Mouse (Mus musculus): ENCODE results near the gene Tbc1d22a. TPM values are rescaled to one million over a fixed set of nuclear protein-coding genes. Genes with fewer than 3 reads are reported as not detected.
A peak's percentile ranks its signal among the peaks of the same experiment; 100 is the strongest.

The Tbc1d22a gene
- polyA plus RNA-seq, 1 experiment from 2014 or later, result 8.7 TPM

DNA sequence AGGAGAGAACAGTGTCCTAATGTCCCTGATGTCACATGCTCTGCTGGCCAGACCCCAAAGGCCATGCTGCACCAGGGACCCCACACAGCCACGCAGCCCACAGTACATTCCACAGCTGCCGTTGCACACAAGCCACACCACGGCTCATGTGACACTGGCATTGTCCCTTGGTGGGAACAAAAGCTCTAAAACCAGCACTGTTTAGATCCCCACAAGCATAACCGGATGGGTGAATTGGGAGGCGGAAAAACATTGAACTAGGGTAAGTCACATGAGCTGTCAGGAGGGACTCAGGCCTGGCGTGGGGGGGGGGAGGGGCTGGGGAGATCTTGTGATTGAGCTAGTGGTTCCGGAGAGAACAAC is 45.8 kb upstream of the Tbc1d22a start:
- Histone ChIP-seq H3K36me3 (ENCODE audit: control insufficient read depth, insufficient read depth, low read length) (no peaks in the 10 kb centered on the region), H3K27ac (replicated peaks) (peak overlapping the region; percentile 67; the same call in 1 of the 2 replicates), H3K4me2 (replicated peaks; ENCODE audit: low read depth) (no peak overlapping the region), H3K9ac (ENCODE audit: low read length) (no peak overlapping the region; the same call in 1 of the 2 replicates), H3K4me3 (ENCODE audit: low read depth, low read length) (no peak overlapping the region), H3K9me3 (ENCODE audit: control insufficient read depth, low read length) (no peaks in the 10 kb centered on the region), H3K4me1 (replicated peaks; ENCODE audit: control insufficient read depth, insufficient read depth) (peaks cover 5% of the 10 kb centered on the region; the same call in 1 of the 2 replicates), H3K27me3 (ENCODE audit: control insufficient read depth, insufficient read depth, low read length) (no peaks in the 10 kb centered on the region)
- ATAC-seq (ENCODE audit: low FRiP score, low TSS enrichment), result peak; percentile 38; the same call in 1 of the 2 replicates
- no peak for TF ChIP-seq EP300 (optimal IDR thresholded peaks at IDR 0.05)
- no peak for TF ChIP-seq CTCF (IDR thresholded peaks at IDR 0.05; ENCODE audit: low read depth)
- no peak for DNase-seq (ENCODE audit: low spot score)
- WGBS, result 54% methylated on average over 7 of the region's 7 CpGs

DNA sequence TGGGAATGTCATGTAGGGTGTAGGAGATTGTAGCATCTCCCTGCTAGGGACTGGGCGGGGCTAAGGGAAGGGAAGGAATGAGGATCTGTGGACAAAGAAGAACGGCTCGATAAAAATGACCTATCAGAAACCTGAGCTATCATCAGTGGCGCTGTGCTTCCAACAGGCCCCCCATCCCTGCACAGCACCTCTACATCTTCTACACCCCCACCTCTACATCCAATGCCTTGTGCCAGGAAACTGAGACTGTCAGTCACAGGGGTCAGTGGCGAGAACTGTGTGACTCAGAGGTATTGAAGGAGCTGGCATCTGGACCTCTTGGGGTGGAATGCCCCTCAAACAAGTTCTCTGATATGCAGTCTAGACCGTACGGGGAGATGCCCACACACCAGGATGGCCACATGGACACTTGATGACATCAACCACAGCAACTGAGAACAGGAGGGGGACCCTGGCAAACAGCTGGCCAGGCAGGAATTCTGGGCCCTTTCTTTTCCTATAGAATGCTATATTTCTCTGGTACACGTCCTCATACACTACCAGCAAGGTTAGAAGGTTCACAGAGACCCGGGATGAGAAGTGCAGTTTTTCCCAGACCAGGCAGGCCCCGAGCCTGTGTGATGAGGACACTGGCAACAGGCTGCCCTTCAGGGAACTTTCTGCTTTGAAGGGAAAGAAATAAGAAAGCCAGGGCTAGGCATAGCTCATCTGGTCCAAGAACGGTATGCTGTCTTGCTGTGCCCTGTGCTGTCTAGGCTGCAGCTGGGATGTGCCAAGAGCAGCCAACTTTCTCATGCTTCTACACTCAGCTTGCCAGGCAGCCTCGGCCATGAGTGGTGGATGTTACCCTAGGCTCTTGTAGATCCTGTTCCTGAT is 45.1 kb upstream of the Tbc1d22a start:
- Histone ChIP-seq H3K9ac (ENCODE audit: low read length) (no peak overlapping the region), H3K27ac (replicated peaks) (peak overlapping the region; percentile 67), H3K4me1 (replicated peaks; ENCODE audit: control insufficient read depth, insufficient read depth) (peaks cover 10% of the 10 kb centered on the region; the same call in 1 of the 2 replicates), H3K4me2 (replicated peaks; ENCODE audit: low read depth) (no peak overlapping the region), H3K36me3 (ENCODE audit: control insufficient read depth, insufficient read depth, low read length) (no peaks in the 10 kb centered on the region), H3K27me3 (ENCODE audit: control insufficient read depth, insufficient read depth, low read length) (no peaks in the 10 kb centered on the region), H3K9me3 (ENCODE audit: control insufficient read depth, low read length) (no peaks in the 10 kb centered on the region), H3K4me3 (ENCODE audit: low read depth, low read length) (no peak overlapping the region)
- 75% methylated on average over 12 of the region's 12 CpGs for WGBS
- no peak for ATAC-seq (ENCODE audit: low FRiP score, low TSS enrichment)
- TF ChIP-seq CTCF (IDR thresholded peaks at IDR 0.05; ENCODE audit: low read depth), result no peak
- no peak for TF ChIP-seq EP300 (optimal IDR thresholded peaks at IDR 0.05)
- DNase-seq (ENCODE audit: low spot score), result no peak

DNA sequence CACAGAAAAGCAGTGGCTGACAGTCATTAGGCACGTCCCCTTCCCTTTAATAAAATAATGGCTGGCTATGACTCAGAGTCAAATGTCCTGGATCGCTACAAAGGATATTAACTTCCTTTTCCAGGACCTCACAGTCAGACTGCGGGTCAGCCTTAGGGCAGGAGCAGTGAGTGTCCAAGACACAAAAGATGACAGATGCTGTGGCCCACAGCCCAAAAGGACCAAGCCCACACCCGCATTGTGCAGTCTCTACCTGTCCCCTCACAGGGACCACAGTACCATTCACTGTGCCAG is 44.5 kb upstream of the Tbc1d22a start:
- 52% methylated on average over 4 of the region's 4 CpGs for whole genome bisulfite sequencing
- Histone ChIP-seq H3K4me2 (replicated peaks; ENCODE audit: low read depth) (no peak overlapping the region), H3K4me1 (replicated peaks; ENCODE audit: control insufficient read depth, insufficient read depth) (peaks cover 10% of the 10 kb centered on the region; the same call in 1 of the 2 replicates), H3K27ac (replicated peaks) (peak overlapping the region; percentile 67; the same call in 1 of the 2 replicates), H3K27me3 (ENCODE audit: control insufficient read depth, insufficient read depth, low read length) (no peaks in the 10 kb centered on the region), H3K36me3 (ENCODE audit: control insufficient read depth, insufficient read depth, low read length) (no peaks in the 10 kb centered on the region), H3K9me3 (ENCODE audit: control insufficient read depth, low read length) (no peaks in the 10 kb centered on the region), H3K4me3 (ENCODE audit: low read depth, low read length) (no peak overlapping the region), H3K9ac (ENCODE audit: low read length) (no peak overlapping the region)
- no peak for DNase-seq (ENCODE audit: low spot score)
- no peak for TF ChIP-seq EP300 (optimal IDR thresholded peaks at IDR 0.05)
- ATAC-seq (ENCODE audit: low FRiP score, low TSS enrichment), result peak; percentile 51; the same call in 1 of the 2 replicates

DNA sequence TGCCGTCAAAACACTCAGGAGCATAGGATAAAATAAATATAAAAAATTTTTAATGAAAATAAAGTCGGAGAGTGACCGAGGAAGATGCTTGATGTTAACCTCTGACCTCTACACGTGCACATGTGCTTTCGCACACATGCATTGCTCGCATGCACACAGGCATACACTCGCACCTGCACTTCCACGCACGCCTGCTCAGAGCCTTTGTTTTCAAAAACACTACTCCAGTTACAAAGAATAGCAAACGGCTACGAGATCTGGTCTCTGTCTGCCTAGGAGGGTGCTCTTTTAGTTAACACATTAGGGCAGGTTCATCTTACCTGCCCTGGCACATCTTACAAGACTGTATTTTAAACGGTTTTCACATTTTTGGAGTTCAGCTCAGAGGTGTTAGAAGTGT is 42.9 kb upstream of the Tbc1d22a start:
- no peak for ATAC-seq (ENCODE audit: low FRiP score, low TSS enrichment)
- H3K4me3 ChIP-seq (ENCODE audit: low read depth, low read length), result no peak overlapping the region
- TF ChIP-seq EP300 (optimal IDR thresholded peaks at IDR 0.05) (no peak), CTCF (IDR thresholded peaks at IDR 0.05; ENCODE audit: low read depth) (no peak)
- no peak overlapping the region for H3K27ac ChIP-seq (replicated peaks)
- H3K4me2 ChIP-seq (replicated peaks; ENCODE audit: low read depth), result no peak overlapping the region
- H3K36me3 ChIP-seq (ENCODE audit: control insufficient read depth, insufficient read depth, low read length), result no peaks in the 10 kb centered on the region
- no peaks in the 10 kb centered on the region for H3K9me3 ChIP-seq (ENCODE audit: control insufficient read depth, low read length)
- WGBS, result 72% methylated on average over 12 of the region's 12 CpGs
- H3K9ac ChIP-seq (ENCODE audit: low read length), result no peak overlapping the region
- DNase-seq (ENCODE audit: low spot score), result no peak
- peaks cover 10% of the 10 kb centered on the region; the same call in 1 of the 2 replicates for H3K4me1 ChIP-seq (replicated peaks; ENCODE audit: control insufficient read depth, insufficient read depth)
- H3K27me3 ChIP-seq (ENCODE audit: control insufficient read depth, insufficient read depth, low read length), result no peaks in the 10 kb centered on the region

DNA sequence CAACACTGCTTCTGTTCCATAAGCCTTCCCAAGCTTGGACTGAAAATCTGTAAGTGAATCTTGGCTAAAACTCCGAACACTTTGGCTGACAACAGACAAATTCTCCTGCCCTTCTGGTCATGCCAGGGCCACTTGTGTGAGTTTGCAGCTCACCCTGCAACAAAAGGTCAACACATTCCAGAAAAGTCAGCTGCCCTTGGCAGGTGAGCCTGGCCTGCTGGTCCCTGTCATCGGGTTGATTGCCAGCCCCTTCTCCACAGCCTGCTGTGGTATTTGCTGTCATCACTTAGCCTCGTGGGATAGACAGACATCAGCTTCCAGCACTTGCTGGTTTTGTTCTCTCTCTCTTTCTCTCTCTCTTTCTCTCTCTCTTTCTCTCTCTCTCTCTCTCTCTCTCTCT is 42.1 kb upstream of the Tbc1d22a start:
- Histone ChIP-seq H3K4me3 (ENCODE audit: low read depth, low read length) (no peak overlapping the region), H3K27me3 (ENCODE audit: control insufficient read depth, insufficient read depth, low read length) (no peaks in the 10 kb centered on the region), H3K27ac (replicated peaks) (no peak overlapping the region), H3K9ac (ENCODE audit: low read length) (no peak overlapping the region), H3K36me3 (ENCODE audit: control insufficient read depth, insufficient read depth, low read length) (no peaks in the 10 kb centered on the region), H3K9me3 (ENCODE audit: control insufficient read depth, low read length) (no peaks in the 10 kb centered on the region), H3K4me2 (replicated peaks; ENCODE audit: low read depth) (no peak overlapping the region), H3K4me1 (replicated peaks; ENCODE audit: control insufficient read depth, insufficient read depth) (peaks cover 10% of the 10 kb centered on the region; the same call in 1 of the 2 replicates)
- ATAC-seq (ENCODE audit: low FRiP score, low TSS enrichment) (no peak), DNase-seq (ENCODE audit: low spot score) (no peak)
- 41% methylated on average over 3 of the region's 3 CpGs for WGBS
- TF ChIP-seq EP300 (optimal IDR thresholded peaks at IDR 0.05) (no peak), CTCF (IDR thresholded peaks at IDR 0.05; ENCODE audit: low read depth) (no peak)

DNA sequence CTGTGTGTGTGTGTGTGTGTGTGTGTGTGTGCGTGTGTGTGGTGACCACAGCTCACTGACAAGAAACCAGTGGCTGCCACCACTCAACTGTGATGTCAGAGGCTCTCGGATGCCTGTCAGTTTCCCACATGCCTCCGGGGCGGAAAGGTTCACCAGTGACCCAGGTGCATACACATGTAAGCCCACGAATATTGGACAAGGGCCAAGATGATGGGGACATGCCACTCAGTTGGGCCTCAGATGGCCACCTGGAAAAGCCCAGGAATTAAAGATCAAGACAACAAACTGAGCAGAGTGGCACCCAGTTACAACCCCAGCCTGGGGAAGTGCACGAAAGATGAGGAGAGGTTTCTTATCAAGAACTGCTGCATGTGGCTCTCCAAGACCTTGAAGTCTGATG is 41.7 kb upstream of the Tbc1d22a start:
- 75% methylated on average over 6 of the region's 6 CpGs for WGBS
- Histone ChIP-seq H3K9me3 (ENCODE audit: control insufficient read depth, low read length) (no peaks in the 10 kb centered on the region), H3K4me1 (replicated peaks; ENCODE audit: control insufficient read depth, insufficient read depth) (peaks cover 9% of the 10 kb centered on the region; the same call in 1 of the 2 replicates), H3K9ac (ENCODE audit: low read length) (no peak overlapping the region), H3K27ac (replicated peaks) (no peak overlapping the region), H3K4me2 (replicated peaks; ENCODE audit: low read depth) (no peak overlapping the region), H3K36me3 (ENCODE audit: control insufficient read depth, insufficient read depth, low read length) (no peaks in the 10 kb centered on the region), H3K27me3 (ENCODE audit: control insufficient read depth, insufficient read depth, low read length) (no peaks in the 10 kb centered on the region), H3K4me3 (ENCODE audit: low read depth, low read length) (no peak overlapping the region)
- DNase-seq (ENCODE audit: low spot score), result no peak
- ATAC-seq (ENCODE audit: low FRiP score, low TSS enrichment), result no peak
- TF ChIP-seq EP300 (optimal IDR thresholded peaks at IDR 0.05) (no peak), CTCF (IDR thresholded peaks at IDR 0.05; ENCODE audit: low read depth) (no peak)
